Mouse (Mus musculus) adrenal gland, postnatal 14 days (tissue): Measurements from ENCODE around the gene Ndufb8. TPM values are rescaled to one million over a fixed set of nuclear protein-coding genes. Genes with fewer than 3 reads are reported as not detected.

ENCODE experiments used
- total RNA-seq: library from RNA; stranded (reverse); gene quantifications from 2 replicates; pipeline ENCODE4 v1.2.3, GENCODE M21; 2021

The Ndufb8 gene
- total RNA-seq, 1 experiment from 2014 or later, result 943 TPM

Other genes with a start within 250 kb of the Ndufb8 start
- 2.2 and 2.9 TPM in 2 replicates for gene Scd4, start 222.3 kb downstream of the Ndufb8 start, total RNA-seq
- gene Scd1, start 147.6 kb downstream of the Ndufb8 start, total RNA-seq, result 186 and 262 TPM in 2 replicates
- gene Wnt8b, start 62.0 kb downstream of the Ndufb8 start, total RNA-seq, result 0.11 and 0.19 TPM in 2 replicates
- 3.4 and 5.2 TPM in 2 replicates for gene Sec31b, start 9.6 kb downstream of the Ndufb8 start, total RNA-seq
- not detected in 2 replicates for gene Gm20538, start 2.6 kb downstream of the Ndufb8 start, total RNA-seq
- gene Hif1an, start 7.4 kb upstream of the Ndufb8 start, total RNA-seq, result 27.4 and 31.2 TPM in 2 replicates
- not detected in 2 replicates for gene Pax2, start 200.6 kb upstream of the Ndufb8 start, total RNA-seq